Mouse (Mus musculus) small intestine, adult 2 months (tissue): ENCODE results near the gene Spata18.

Source experiments
- CTCF ChIP-seq: fragments of 200-500 bp; IDR thresholded peaks from 2 replicates; pipeline ENCODE4 v1.5.1; 2012; ENCODE audit warnings: low read depth, mild to moderate bottlenecking, control low read depth, inconsistent platforms, low read length, moderate library complexity, mixed read lengths; ENCODE audit not compliant: insufficient replicate concordance, insufficient read length; ENCODE audit errors: extremely low read depth
- POLR2A ChIP-seq: fragments of 200-500 bp; IDR thresholded peaks from 2 replicates; pipeline ENCODE4 v1.6.1; 2012; ENCODE audit warnings: low read depth, mild to moderate bottlenecking, control low read depth, inconsistent platforms, low read length, moderate library complexity

GRCm38 (mm10) chr5:73666695-73667094 lies 15.5 kb downstream of the Spata18 start:
- TF ChIP-seq CTCF = no peak
- TF ChIP-seq POLR2A = no peak
